Mouse (Mus musculus): ENCODE measurements around the gene Ttyh3. TPM values are rescaled to one million over a fixed set of nuclear protein-coding genes. Genes with fewer than 3 reads are reported as not detected.

The Ttyh3 gene
- polyA plus RNA-seq (2012; ENCODE audit: insufficient read depth, low replicate concordance): 302 and 455 TPM in 2 replicates

GRCm38 (mm10) chr5:140648519-140649100 lies at the start of gene Ttyh3:
TSS of gene Ttyh3 (minus strand) at chr5:140649031.
- Histone ChIP-seq H3K36me3 (replicated peaks; ENCODE audit: low read length) (peaks cover 30% of the 10 kb centered on the region), H3K4me1 (peaks cover 88% of the 10 kb centered on the region), H3K9me3 (no peaks in the 10 kb centered on the region), H3K4me3 (replicated peaks) (peak within 1 kb of the TSS; percentile 96), H3K27me3 (replicated peaks) (no peaks in the 10 kb centered on the region)
- TF ChIP-seq GATA1 (IDR thresholded peaks at IDR 0.05; ENCODE audit: borderline replicate concordance, low read length) (no peak), FLI1 (IDR thresholded peaks at IDR 0.05; ENCODE audit: low read length) (no peak)

- TF ChIP-seq GATA1 (IDR thresholded peaks at IDR 0.05; ENCODE audit: borderline replicate concordance, low read length) (no peak), FLI1 (IDR thresholded peaks at IDR 0.05; ENCODE audit: low read length) (no peak)
- Histone ChIP-seq H3K4me1 (peaks cover 12% of the 10 kb centered on the region), H3K36me3 (replicated peaks; ENCODE audit: low read length) (peaks cover 66% of the 10 kb centered on the region), H3K27me3 (replicated peaks) (no peaks in the 10 kb centered on the region), H3K4me3 (replicated peaks) (no peak overlapping the region), H3K9me3 (no peaks in the 10 kb centered on the region)
Measured at GRCm38 (mm10) chr5:140695987-140696386, 47.2 kb upstream of the Ttyh3 start.

- TF ChIP-seq GATA1 (IDR thresholded peaks at IDR 0.05; ENCODE audit: borderline replicate concordance, low read length): no peak
- TF ChIP-seq FLI1 (IDR thresholded peaks at IDR 0.05; ENCODE audit: low read length): no peak
- Histone ChIP-seq H3K27me3 (replicated peaks) (no peaks in the 10 kb centered on the region), H3K36me3 (replicated peaks; ENCODE audit: low read length) (peaks cover 70% of the 10 kb centered on the region), H3K4me3 (replicated peaks) (no peak overlapping the region), H3K9me3 (no peaks in the 10 kb centered on the region), H3K4me1 (peaks cover 5% of the 10 kb centered on the region; the same call in 1 of the 2 replicates)
Measured at GRCm38 (mm10) chr5:140688434-140688833, 39.6 kb upstream of the Ttyh3 start.

- Histone ChIP-seq H3K9me3 (no peaks in the 10 kb centered on the region), H3K27me3 (replicated peaks) (no peaks in the 10 kb centered on the region), H3K36me3 (replicated peaks; ENCODE audit: low read length) (peaks cover 62% of the 10 kb centered on the region), H3K4me3 (replicated peaks) (no peak overlapping the region), H3K4me1 (peaks cover 11% of the 10 kb centered on the region)
- no peak for TF ChIP-seq FLI1 (IDR thresholded peaks at IDR 0.05; ENCODE audit: low read length)
Measured at GRCm38 (mm10) chr5:140684343-140685148, 35.7 kb upstream of the Ttyh3 start.

- H3K4me3 ChIP-seq (replicated peaks): no peak overlapping the region
- H3K36me3 ChIP-seq (replicated peaks; ENCODE audit: low read length): peaks cover 67% of the 10 kb centered on the region
- TF ChIP-seq FLI1 (IDR thresholded peaks at IDR 0.05; ENCODE audit: low read length) (no peak), GATA1 (IDR thresholded peaks at IDR 0.05; ENCODE audit: borderline replicate concordance, low read length) (no peak)
- H3K4me1 ChIP-seq: peaks cover 16% of the 10 kb centered on the region
- no peaks in the 10 kb centered on the region for H3K27me3 ChIP-seq (replicated peaks)
- H3K9me3 ChIP-seq: no peaks in the 10 kb centered on the region
Measured at GRCm38 (mm10) chr5:140682113-140682512, 33.3 kb upstream of the Ttyh3 start.

GRCm38 (mm10) chr5:140680950-140681349 lies 32.1 kb upstream of the Ttyh3 start:
- Histone ChIP-seq H3K36me3 (replicated peaks; ENCODE audit: low read length) (peaks cover 70% of the 10 kb centered on the region), H3K27me3 (replicated peaks) (no peaks in the 10 kb centered on the region), H3K4me3 (replicated peaks) (no peak overlapping the region), H3K9me3 (no peaks in the 10 kb centered on the region), H3K4me1 (peaks cover 16% of the 10 kb centered on the region)
- no peak for TF ChIP-seq FLI1 (IDR thresholded peaks at IDR 0.05; ENCODE audit: low read length)

GRCm38 (mm10) chr5:140680051-140680450 lies 31.2 kb upstream of the Ttyh3 start:
- no peak overlapping the region for H3K4me3 ChIP-seq (replicated peaks)
- TF ChIP-seq FLI1 (IDR thresholded peaks at IDR 0.05; ENCODE audit: low read length): no peak
- H3K27me3 ChIP-seq (replicated peaks): no peaks in the 10 kb centered on the region
- H3K36me3 ChIP-seq (replicated peaks; ENCODE audit: low read length): peaks cover 76% of the 10 kb centered on the region
- no peaks in the 10 kb centered on the region for H3K9me3 ChIP-seq
- H3K4me1 ChIP-seq: peaks cover 17% of the 10 kb centered on the region

- TF ChIP-seq GATA1 (IDR thresholded peaks at IDR 0.05; ENCODE audit: borderline replicate concordance, low read length) (no peak), FLI1 (IDR thresholded peaks at IDR 0.05; ENCODE audit: low read length) (no peak)
- no peaks in the 10 kb centered on the region for H3K9me3 ChIP-seq
- peaks cover 15% of the 10 kb centered on the region for H3K4me1 ChIP-seq
- no peaks in the 10 kb centered on the region for H3K27me3 ChIP-seq (replicated peaks)
- peaks cover 77% of the 10 kb centered on the region for H3K36me3 ChIP-seq (replicated peaks; ENCODE audit: low read length)
- no peak overlapping the region for H3K4me3 ChIP-seq (replicated peaks)
Measured at GRCm38 (mm10) chr5:140677137-140677536, 28.3 kb upstream of the Ttyh3 start.

- H3K4me1 ChIP-seq: peaks cover 13% of the 10 kb centered on the region
- peaks cover 82% of the 10 kb centered on the region for H3K36me3 ChIP-seq (replicated peaks; ENCODE audit: low read length)
- no peak overlapping the region for H3K4me3 ChIP-seq (replicated peaks)
- H3K27me3 ChIP-seq (replicated peaks): no peaks in the 10 kb centered on the region
- TF ChIP-seq FLI1 (IDR thresholded peaks at IDR 0.05; ENCODE audit: low read length) (no peak), GATA1 (IDR thresholded peaks at IDR 0.05; ENCODE audit: borderline replicate concordance, low read length) (no peak)
- no peaks in the 10 kb centered on the region for H3K9me3 ChIP-seq
Measured at GRCm38 (mm10) chr5:140675640-140676039, 26.8 kb upstream of the Ttyh3 start.

GRCm38 (mm10) chr5:140675079-140675478 lies 26.2 kb upstream of the Ttyh3 start:
- no peaks in the 10 kb centered on the region for H3K27me3 ChIP-seq (replicated peaks)
- H3K36me3 ChIP-seq (replicated peaks; ENCODE audit: low read length): peaks cover 85% of the 10 kb centered on the region
- TF ChIP-seq FLI1 (IDR thresholded peaks at IDR 0.05; ENCODE audit: low read length) (no peak), GATA1 (IDR thresholded peaks at IDR 0.05; ENCODE audit: borderline replicate concordance, low read length) (no peak)
- peaks cover 13% of the 10 kb centered on the region for H3K4me1 ChIP-seq
- H3K4me3 ChIP-seq (replicated peaks): no peak overlapping the region
- H3K9me3 ChIP-seq: no peaks in the 10 kb centered on the region
